9 mouse cellular contexts compared by ENCODE assay signal in the genomic region with DNA sequence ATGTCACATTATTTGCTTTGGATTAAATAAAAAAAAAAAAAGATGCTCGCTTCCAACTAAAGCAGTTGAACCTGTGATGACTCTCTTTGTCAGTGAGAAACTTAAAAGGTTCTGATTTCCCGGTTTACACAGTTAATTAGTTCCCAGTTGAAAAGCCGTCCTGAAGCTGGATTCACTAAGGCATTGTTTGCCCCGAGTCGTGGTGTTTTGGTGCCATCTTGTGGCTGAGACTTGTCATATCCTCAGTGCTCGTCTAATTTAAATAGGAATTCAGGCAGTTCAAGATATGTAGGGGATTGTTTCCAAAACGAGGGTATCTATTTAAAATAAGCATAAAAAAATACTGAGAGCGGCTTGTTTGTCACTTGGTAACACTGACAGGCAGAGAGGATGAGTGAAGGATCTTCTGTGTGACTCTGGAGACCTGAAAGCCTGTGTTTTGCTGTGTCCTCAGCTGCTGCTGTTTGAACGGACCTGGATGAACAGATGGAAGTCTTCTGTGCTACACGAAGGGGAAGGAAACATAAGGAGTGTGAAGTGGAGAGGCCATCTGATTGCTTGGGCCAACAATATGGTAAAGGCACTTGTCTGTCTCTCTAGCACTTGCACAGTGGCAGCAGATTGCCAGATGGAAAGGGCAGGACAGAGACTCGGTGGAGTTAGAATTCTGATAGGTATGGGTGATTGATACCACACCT.
DNase-seq lines count a peak whose midpoint lies in the region; ATAC-seq and TF ChIP-seq lines count a peak whose summit lies in the region.
"Had no signal": no experiment of that assay in that cellular context is flagged by ENCODE, and none has a peak within 500 bp of the region (broad histone marks: within the 10 kb centered on the region; RNA-seq: fewer than 3 reads in every experiment).

No protein-coding gene starts in this region.

- no peak overlapping the region for H3K9ac ChIP-seq in forebrain, embryonic 13.5 days
- no peak overlapping the region for H3K9ac ChIP-seq in midbrain, embryonic 11.5 days (ENCODE audit: low read length)

- H3K4me2 ChIP-seq in forebrain, embryonic 13.5 days, result no peak overlapping the region
- no peak overlapping the region for H3K4me2 ChIP-seq in midbrain, embryonic 11.5 days

- H3K4me1 ChIP-seq in forebrain, embryonic 13.5 days, result peaks cover 3% of the 10 kb centered on the region
- no peaks in the 10 kb centered on the region for H3K4me1 ChIP-seq in midbrain, embryonic 11.5 days (ENCODE audit: control insufficient read depth, insufficient read depth, low read length)
- no peaks in the 10 kb centered on the region for H3K4me1 ChIP-seq in small intestine, adult 2 months (ENCODE audit: control insufficient read depth, insufficient read depth, insufficient read length, low read length)

- peak; percentile 88 for ATAC-seq in cerebellum, adult (ENCODE audit: insufficient number of reproducible peaks, low FRiP score, low TSS enrichment)
- peak; percentile 94 for ATAC-seq in forebrain, embryonic 13.5 days
- ATAC-seq in midbrain, embryonic 11.5 days (ENCODE audit: low FRiP score), result peak; percentile 90

- H3K36me3 ChIP-seq in forebrain, embryonic 13.5 days (ENCODE audit: poor library complexity, severe bottlenecking), result peaks cover 11% of the 10 kb centered on the region
- H3K36me3 ChIP-seq in midbrain, embryonic 11.5 days (ENCODE audit: control insufficient read depth, insufficient read depth, low read length), result no peaks in the 10 kb centered on the region
- H3K36me3 ChIP-seq in small intestine, adult 2 months (ENCODE audit: control insufficient read depth, insufficient read depth, low read length), result peaks cover 26% of the 10 kb centered on the region

- peak overlapping the region; percentile 62 for H3K27ac ChIP-seq in forebrain, embryonic 13.5 days
- H3K27ac ChIP-seq in midbrain, embryonic 11.5 days (ENCODE audit: low read depth, low read length), result no peak overlapping the region
- H3K27ac ChIP-seq in small intestine, adult 2 months (ENCODE audit: insufficient read depth, low read depth, low read length), result no peak overlapping the region

- 16% methylated on average over 11 of the region's 11 CpGs for WGBS in forebrain, embryonic 13.5 days
- 21% methylated on average over 11 of the region's 11 CpGs for WGBS in midbrain, embryonic 11.5 days
- 23% methylated on average over 11 of the region's 11 CpGs for WGBS in small intestine, adult 2 months

- no peak overlapping the region for H3K4me3 ChIP-seq in forebrain, embryonic 13.5 days
- no peak overlapping the region for H3K4me3 ChIP-seq in midbrain, embryonic 11.5 days (ENCODE audit: low read depth, low read length)
- no peak overlapping the region for H3K4me3 ChIP-seq in small intestine, adult 2 months (ENCODE audit: low read depth, low read length)
- H3K4me3 ChIP-seq: myocyte had no signal

- H3K27me3 ChIP-seq in forebrain, embryonic 13.5 days, result no peaks in the 10 kb centered on the region
- no peaks in the 10 kb centered on the region for H3K27me3 ChIP-seq in midbrain, embryonic 11.5 days (ENCODE audit: control insufficient read depth, insufficient read depth, low read length)
- no peaks in the 10 kb centered on the region for H3K27me3 ChIP-seq in small intestine, adult 2 months (ENCODE audit: control insufficient read depth, insufficient read depth, low read length)

- TF ChIP-seq CTCF in small intestine, adult 2 months (IDR thresholded peaks at IDR 0.05; ENCODE audit: extremely low read depth, insufficient read length, insufficient replicate concordance, low read depth, low read length), result peak; percentile 51; the same call in 1 of the 2 replicates

- peak; percentile 61 to 75 for DNase-seq in left cerebral cortex, adult 18-20 months (ENCODE audit: low spot score in 2 of 2)
- no peak for DNase-seq in left cerebral cortex, adult 11 months (ENCODE audit: low spot score)
- peak; percentile 68 for DNase-seq in hindlimb bud, embryonic 11.5 days (ENCODE audit: extremely low spot score, low read depth, low spot score)
- DNase-seq in layer of hippocampus, postnatal 36 days, result peak; percentile 50 to 54
- DNase-seq in midbrain, embryonic 11.5 days (ENCODE audit: low spot score, missing footprints), result peak; percentile 96

- TF ChIP-seq POLR2A in small intestine, adult 2 months (IDR thresholded peaks at IDR 0.05; ENCODE audit: low read depth, low read length), result no peak

- no peaks in the 10 kb centered on the region for H3K9me3 ChIP-seq in forebrain, embryonic 13.5 days (replicated peaks)
- H3K9me3 ChIP-seq in midbrain, embryonic 11.5 days (ENCODE audit: control insufficient read depth, low read length), result no peaks in the 10 kb centered on the region
